Mouse (Mus musculus): ENCODE results near the gene Fgd4. TPM values are rescaled to one million over a fixed set of nuclear protein-coding genes. Genes with fewer than 3 reads are reported as not detected.

The Fgd4 gene
- polyA plus RNA-seq (2017; shearing (Covaris generic)) = 0.17 TPM

GRCm38 (mm10) chr16:16600461-16600860 lies at the start of gene Fgd4:
Gene Fgd4, minus strand, starts transcription at chr16:16600549.

Other genes with a start within 250 kb of the Fgd4 start
- gene Dnm1l, start 241.6 kb downstream of the Fgd4 start, polyA plus RNA-seq (2017; shearing (Covaris generic)) = 61.1 TPM
- not detected for gene Olfr19, start 75.9 kb upstream of the Fgd4 start, polyA plus RNA-seq (2017; shearing (Covaris generic))
- gene Spag6l, start 228.9 kb upstream of the Fgd4 start, polyA plus RNA-seq (2017; shearing (Covaris generic)) = not detected